13 mouse cellular contexts compared by ENCODE assay signal in genomic region chr3:153906136-153906871, GRCm38 (mm10). TPM values are rescaled to one million over a fixed set of nuclear protein-coding genes. Genes with fewer than 3 reads are reported as not detected.
A peak's percentile ranks its signal among the peaks of the same experiment; 100 is the strongest.
DNase-seq lines count a peak whose midpoint lies in the region; ATAC-seq and TF ChIP-seq lines count a peak whose summit lies in the region.
"Had no signal": no experiment of that assay in that cellular context is flagged by ENCODE, and none has a peak within 500 bp of the region (broad histone marks: within the 10 kb centered on the region; RNA-seq: fewer than 3 reads in every experiment).

Msh4 (minus strand) TSS chr3:153906138.

- H3K4me3 ChIP-seq in embryonic facial prominence, embryonic 12.5 days = no peak within 1 kb of the TSS
- no peak within 1 kb of the TSS for H3K4me3 ChIP-seq in embryonic facial prominence, embryonic 10.5 days
- no peak within 1 kb of the TSS for H3K4me3 ChIP-seq in kidney, postnatal 0 days (replicated peaks; ENCODE audit: low read depth, low read length)
- peak within 1 kb of the TSS; percentile 2 to 62; a peak in 3 of 4 replicates for H3K4me3 ChIP-seq in ES-E14 (ENCODE audit: insufficient read depth in 1 of 2, low read depth in 1 of 2, low read length in 2 of 2, poor library complexity in 1 of 2, severe bottlenecking in 1 of 2)
- H3K4me3 ChIP-seq in hindbrain, embryonic 16.5 days (ENCODE audit: low read length) = no peak within 1 kb of the TSS

- H3K9me3 ChIP-seq in embryonic facial prominence, embryonic 12.5 days = no peaks in the 10 kb centered on the region
- no peaks in the 10 kb centered on the region for H3K9me3 ChIP-seq in embryonic facial prominence, embryonic 10.5 days
- H3K9me3 ChIP-seq in kidney, postnatal 0 days (replicated peaks; ENCODE audit: low read length) = no peaks in the 10 kb centered on the region
- H3K9me3 ChIP-seq in ES-E14 (ENCODE audit: control insufficient read depth, insufficient read depth, low read depth, low read length) = no peaks in the 10 kb centered on the region
- no peaks in the 10 kb centered on the region for H3K9me3 ChIP-seq in hindbrain, embryonic 16.5 days (ENCODE audit: control insufficient read depth, low read length)

- H3K36me3 ChIP-seq in embryonic facial prominence, embryonic 12.5 days = peaks cover 76% of the 10 kb centered on the region
- H3K36me3 ChIP-seq in embryonic facial prominence, embryonic 10.5 days (replicated peaks) = peaks cover 83% of the 10 kb centered on the region
- H3K36me3 ChIP-seq in kidney, postnatal 0 days (ENCODE audit: insufficient read depth, low read length) = peaks cover 52% of the 10 kb centered on the region
- peaks cover 38% of the 10 kb centered on the region for H3K36me3 ChIP-seq in ES-E14 (ENCODE audit: control insufficient read depth, insufficient read depth, low read length, poor library complexity, severe bottlenecking)
- peaks cover 50% of the 10 kb centered on the region for H3K36me3 ChIP-seq in hindbrain, embryonic 16.5 days (ENCODE audit: control insufficient read depth, insufficient read depth, low read length)

- TF ChIP-seq CTCF in kidney, postnatal 0 days (IDR thresholded peaks at IDR 0.05; ENCODE audit: low read depth) = no peak

- 0 out of 2 replicates have a peak, but pooled peaks have one; percentile 48 for ATAC-seq in embryonic facial prominence, embryonic 12.5 days (ENCODE audit: insufficient number of reproducible peaks, insufficient read depth, low FRiP score, low TSS enrichment)
- ATAC-seq in kidney, postnatal 0 days (replicated peaks; ENCODE audit: low FRiP score, low read depth) = 0 out of 2 replicates have a peak, but pooled peaks have one; percentile 2
- ATAC-seq in hindbrain, embryonic 16.5 days = peak; percentile 38; the same call in 1 of the 2 replicates

- peaks cover 21% of the 10 kb centered on the region for H3K4me1 ChIP-seq in embryonic facial prominence, embryonic 12.5 days
- H3K4me1 ChIP-seq in embryonic facial prominence, embryonic 10.5 days = peaks cover 37% of the 10 kb centered on the region
- peaks cover 7% of the 10 kb centered on the region; the same call in 1 of the 2 replicates for H3K4me1 ChIP-seq in kidney, postnatal 0 days (replicated peaks; ENCODE audit: insufficient read depth, low read length)
- H3K4me1 ChIP-seq in ES-E14 (ENCODE audit: control insufficient read depth in 2 of 2, insufficient read depth in 2 of 2, low read length in 2 of 2, poor library complexity in 1 of 2) = no peaks in the 10 kb centered on the region
- peaks cover 19% of the 10 kb centered on the region for H3K4me1 ChIP-seq in hindbrain, embryonic 16.5 days (ENCODE audit: control insufficient read depth, insufficient read depth, low read depth, low read length)

- H3K27me3 ChIP-seq in embryonic facial prominence, embryonic 12.5 days = no peaks in the 10 kb centered on the region
- no peaks in the 10 kb centered on the region for H3K27me3 ChIP-seq in embryonic facial prominence, embryonic 10.5 days (replicated peaks; ENCODE audit: low read depth, poor library complexity, severe bottlenecking)
- no peaks in the 10 kb centered on the region for H3K27me3 ChIP-seq in kidney, postnatal 0 days (ENCODE audit: insufficient read depth, low read length)
- H3K27me3 ChIP-seq in hindbrain, embryonic 16.5 days (replicated peaks; ENCODE audit: control insufficient read depth, insufficient read depth, low read length) = no peaks in the 10 kb centered on the region

- H3K4me2 ChIP-seq in embryonic facial prominence, embryonic 12.5 days (replicated peaks) = no peak within 1 kb of the TSS
- no peak within 1 kb of the TSS for H3K4me2 ChIP-seq in kidney, postnatal 0 days (ENCODE audit: low read length)
- H3K4me2 ChIP-seq in hindbrain, embryonic 16.5 days (ENCODE audit: low read length) = no peak within 1 kb of the TSS

- in situ Hi-C loops in ES-E14 (cut with MboI; ENCODE audit: low sequenced_read_pairs in 2 of 2, unreplicated experiment in 2 of 2) = no loop called here

- DNase-seq in embryonic facial prominence, embryonic 10.5 days (ENCODE audit: low spot score) = no peak
- DNase-seq in kidney, postnatal 0 days (ENCODE audit: low spot score) = no peak
- no peak for DNase-seq in kidney, postnatal 25 days
- DNase-seq in ES-E14 (ENCODE audit: low read depth, low spot score) = peak; percentile 51
- no peak for DNase-seq in left cerebral cortex, adult 18-20 months (ENCODE audit: low spot score in 2 of 2)
- DNase-seq in ovary, adult 18-20 months (ENCODE audit: low spot score) = no peak
- DNase-seq: cerebellum, adult 2 months; kidney, adult 9 months; lung, adult 18-20 months; right cerebral cortex, postnatal 4 days had no signal

- WGBS in embryonic facial prominence, embryonic 12.5 days = 83% methylated on average over 9 of the region's 9 CpGs
- WGBS in embryonic facial prominence, embryonic 10.5 days = 88% methylated on average over 9 of the region's 9 CpGs
- WGBS in kidney, postnatal 0 days = 84% methylated on average over 9 of the region's 9 CpGs
- WGBS in hindbrain, embryonic 16.5 days = 86% methylated on average over 9 of the region's 9 CpGs

- no peak within 1 kb of the TSS for H3K9ac ChIP-seq in embryonic facial prominence, embryonic 12.5 days
- no peak within 1 kb of the TSS for H3K9ac ChIP-seq in kidney, postnatal 0 days (ENCODE audit: low read depth, low read length)
- H3K9ac ChIP-seq in ES-E14 (ENCODE audit: insufficient read depth, low read depth, low read length, poor library complexity, severe bottlenecking) = peak within 1 kb of the TSS; percentile 81
- H3K9ac ChIP-seq in hindbrain, embryonic 16.5 days (ENCODE audit: low read depth, low read length) = no peak within 1 kb of the TSS

- no peak within 1 kb of the TSS for H3K27ac ChIP-seq in embryonic facial prominence, embryonic 12.5 days
- no peak within 1 kb of the TSS for H3K27ac ChIP-seq in embryonic facial prominence, embryonic 10.5 days (replicated peaks)
- H3K27ac ChIP-seq in kidney, postnatal 0 days = no peak within 1 kb of the TSS
- H3K27ac ChIP-seq in ES-E14 (ENCODE audit: insufficient read depth, low read depth, low read length, poor library complexity, severe bottlenecking) = peak within 1 kb of the TSS; percentile 41
- no peak within 1 kb of the TSS for H3K27ac ChIP-seq in hindbrain, embryonic 16.5 days (ENCODE audit: low read depth, low read length)
- H3K27ac ChIP-seq: stomach, postnatal 0 days had no signal

TF ChIP-seq in ES-E14, 5 proteins besides CTCF, POLR2A, EP300 and RAD21:
- no peak for TF ChIP-seq MAFK (IDR thresholded peaks at IDR 0.05; ENCODE audit: insufficient read depth, low read depth, low read length)
- peak; percentile 84 for TF ChIP-seq CHD2 (IDR thresholded peaks at IDR 0.05; ENCODE audit: low read depth, low read length)
- no peak for TF ChIP-seq ZC3H11A (IDR thresholded peaks at IDR 0.05; ENCODE audit: borderline replicate concordance, low read depth, low read length)
- no peak for TF ChIP-seq HCFC1 (IDR thresholded peaks at IDR 0.05; ENCODE audit: borderline replicate concordance, insufficient read depth, low read length)
- no peak for TF ChIP-seq ZNF384 (IDR thresholded peaks at IDR 0.05; ENCODE audit: low read depth, low read length)

RNA-seq across cellular contexts. Expression of gene Msh4, which starts in this region (rescaled TPM):
- 0.11 and 0.19 TPM in 2 replicates for polyA plus RNA-seq in embryonic facial prominence, embryonic 12.5 days (2016; fragmentation: Nextera tagmentation; extraction: Ambion mirVana)
- polyA plus RNA-seq in embryonic facial prominence, embryonic 10.5 days (2016; fragmentation: Nextera tagmentation; extraction: Ambion mirVana) = 0.15 TPM in 2 replicates
- 0.08 and 0.09 TPM in 2 replicates for polyA plus RNA-seq in kidney, postnatal 0 days (2015; fragmentation: Nextera tagmentation; extraction: Ambion mirVana)
- 1.4 and 2.0 TPM in 2 replicates for total RNA-seq in ES-E14 (2012; rRNA removed)
- 0.07 and 0.08 TPM in 2 replicates for polyA plus RNA-seq in hindbrain, embryonic 16.5 days (2015; fragmentation: Nextera tagmentation; extraction: Ambion mirVana)
- total RNA-seq in left cerebral cortex, adult 18-20 months (2021) = under 1 TPM; 0.14 to 0.28 TPM

Comparison
In these comparisons a context has a peak if more than half of its experiments do, and no peak if none do; other contexts are left out.
1. Peak in ATAC-seq in embryonic facial prominence, embryonic 12.5 days; RNA of the gene not detected or under 1 TPM.
2. Peak in ATAC-seq in kidney, postnatal 0 days; RNA of the gene not detected or under 1 TPM.
3. Peak in ATAC-seq in hindbrain, embryonic 16.5 days; RNA of the gene not detected or under 1 TPM.
4. H3K4me3 ChIP-seq: peak in ES-E14 (2 of 2); none in embryonic facial prominence, embryonic 12.5 days (single experiment), embryonic facial prominence, embryonic 10.5 days (single experiment), kidney, postnatal 0 days (single experiment) and hindbrain, embryonic 16.5 days (single experiment).
5. Peak in every context shown above with its lines, with median percentiles within 50 percentile points of each other: ATAC-seq.